ENCODE assay signal across 17 mouse cellular contexts in genomic region chr5:20622837-20623573, GRCm38 (mm10).
DNase-seq lines count a peak whose midpoint lies in the region; ATAC-seq and TF ChIP-seq lines count a peak whose summit lies in the region.
"Had no signal": no experiment of that assay in that cellular context is flagged by ENCODE, and none has a peak within 500 bp of the region (broad histone marks: within the 10 kb centered on the region; RNA-seq: fewer than 3 reads in every experiment).

No protein-coding gene starts in this region.

- WGBS in hindbrain, embryonic 13.5 days = 54% methylated on average over 10 of the region's 10 CpGs
- 60% methylated on average over 10 of the region's 10 CpGs for WGBS in hindbrain, embryonic 11.5 days
- 38% methylated on average over 10 of the region's 10 CpGs for WGBS in forebrain, embryonic 14.5 days
- 44% methylated on average over 10 of the region's 10 CpGs for WGBS in hindbrain, postnatal 0 days
- WGBS in midbrain, postnatal 0 days = 35% methylated on average over 10 of the region's 10 CpGs
- 67% methylated on average over 10 of the region's 10 CpGs for WGBS in lung, postnatal 0 days

- no peaks in the 10 kb centered on the region for H3K27me3 ChIP-seq in hindbrain, embryonic 13.5 days
- H3K27me3 ChIP-seq in hindbrain, embryonic 11.5 days (ENCODE audit: control insufficient read depth, insufficient read depth, low read length) = no peaks in the 10 kb centered on the region
- no peaks in the 10 kb centered on the region for H3K27me3 ChIP-seq in forebrain, embryonic 14.5 days (replicated peaks; ENCODE audit: control insufficient read depth, insufficient read depth, low read length)
- no peaks in the 10 kb centered on the region for H3K27me3 ChIP-seq in hindbrain, postnatal 0 days (ENCODE audit: insufficient read depth, low read length)
- no peaks in the 10 kb centered on the region for H3K27me3 ChIP-seq in midbrain, postnatal 0 days (ENCODE audit: insufficient read depth, low read length)
- no peaks in the 10 kb centered on the region for H3K27me3 ChIP-seq in lung, postnatal 0 days (replicated peaks; ENCODE audit: insufficient read depth, low read length)
- H3K27me3 ChIP-seq: heart, embryonic 12.5 days; limb, embryonic 12.5 days; liver, embryonic 13.5 days; lung, embryonic 15.5 days had no signal

- no peak overlapping the region for H3K9ac ChIP-seq in hindbrain, embryonic 13.5 days
- no peak overlapping the region for H3K9ac ChIP-seq in hindbrain, embryonic 11.5 days (ENCODE audit: low read depth, low read length)
- no peak overlapping the region for H3K9ac ChIP-seq in forebrain, embryonic 14.5 days (ENCODE audit: low read length)
- no peak overlapping the region for H3K9ac ChIP-seq in hindbrain, postnatal 0 days (replicated peaks; ENCODE audit: low read length)
- no peak overlapping the region for H3K9ac ChIP-seq in midbrain, postnatal 0 days (replicated peaks; ENCODE audit: low read length, poor library complexity, severe bottlenecking)
- no peak overlapping the region for H3K9ac ChIP-seq in lung, postnatal 0 days (replicated peaks; ENCODE audit: low read depth)
- H3K9ac ChIP-seq: heart, embryonic 12.5 days; limb, embryonic 12.5 days; liver, embryonic 13.5 days; lung, embryonic 15.5 days had no signal

- H3K4me3 ChIP-seq in hindbrain, embryonic 13.5 days = no peak overlapping the region
- no peak overlapping the region for H3K4me3 ChIP-seq in hindbrain, embryonic 11.5 days (ENCODE audit: low read depth, low read length)
- H3K4me3 ChIP-seq in forebrain, embryonic 14.5 days (ENCODE audit: low read depth, low read length) = no peak overlapping the region
- no peak overlapping the region for H3K4me3 ChIP-seq in hindbrain, postnatal 0 days (ENCODE audit: low read length)
- no peak overlapping the region for H3K4me3 ChIP-seq in midbrain, postnatal 0 days (ENCODE audit: low read depth, low read length)
- no peak overlapping the region for H3K4me3 ChIP-seq in lung, postnatal 0 days (ENCODE audit: low read depth, low read length)
- H3K4me3 ChIP-seq: heart, embryonic 12.5 days; limb, embryonic 12.5 days; liver, embryonic 13.5 days; lung, embryonic 15.5 days had no signal

- H3K4me2 ChIP-seq in hindbrain, embryonic 13.5 days = no peak overlapping the region
- H3K4me2 ChIP-seq in hindbrain, embryonic 11.5 days (replicated peaks; ENCODE audit: low read depth, low read length) = no peak overlapping the region
- H3K4me2 ChIP-seq in forebrain, embryonic 14.5 days (ENCODE audit: low read length) = no peak overlapping the region
- no peak overlapping the region for H3K4me2 ChIP-seq in hindbrain, postnatal 0 days (ENCODE audit: low read depth, low read length)
- no peak overlapping the region for H3K4me2 ChIP-seq in midbrain, postnatal 0 days (ENCODE audit: low read depth, low read length, poor library complexity, severe bottlenecking)
- H3K4me2 ChIP-seq in lung, postnatal 0 days (replicated peaks; ENCODE audit: low read depth, low read length) = no peak overlapping the region
- H3K4me2 ChIP-seq: heart, embryonic 12.5 days; limb, embryonic 12.5 days; liver, embryonic 13.5 days; lung, embryonic 15.5 days had no signal

- no peaks in the 10 kb centered on the region for H3K9me3 ChIP-seq in hindbrain, embryonic 13.5 days
- H3K9me3 ChIP-seq in hindbrain, embryonic 11.5 days (ENCODE audit: control insufficient read depth, low read length) = no peaks in the 10 kb centered on the region
- H3K9me3 ChIP-seq in forebrain, embryonic 14.5 days (replicated peaks; ENCODE audit: control insufficient read depth, low read length) = no peaks in the 10 kb centered on the region
- H3K9me3 ChIP-seq in hindbrain, postnatal 0 days (ENCODE audit: low read length) = no peaks in the 10 kb centered on the region
- no peaks in the 10 kb centered on the region for H3K9me3 ChIP-seq in midbrain, postnatal 0 days (ENCODE audit: low read length)
- H3K9me3 ChIP-seq in lung, postnatal 0 days (ENCODE audit: low read length) = no peaks in the 10 kb centered on the region
- H3K9me3 ChIP-seq: heart, embryonic 12.5 days; limb, embryonic 12.5 days; liver, embryonic 13.5 days; lung, embryonic 15.5 days had no signal

- TF ChIP-seq CTCF in hindbrain, postnatal 0 days (IDR thresholded peaks at IDR 0.05; ENCODE audit: low read depth) = no peak
- no peak for TF ChIP-seq CTCF in midbrain, postnatal 0 days (IDR thresholded peaks at IDR 0.05)
- TF ChIP-seq CTCF in lung, postnatal 0 days (IDR thresholded peaks at IDR 0.05) = no peak

- H3K27ac ChIP-seq in hindbrain, embryonic 13.5 days = 0 out of 2 replicates have a peak overlapping the region, but pooled peaks have one; percentile 13
- no peak overlapping the region for H3K27ac ChIP-seq in hindbrain, embryonic 11.5 days (ENCODE audit: low read depth, low read length)
- no peak overlapping the region for H3K27ac ChIP-seq in forebrain, embryonic 14.5 days (ENCODE audit: low read depth, low read length)
- H3K27ac ChIP-seq in hindbrain, postnatal 0 days = no peak overlapping the region
- H3K27ac ChIP-seq in midbrain, postnatal 0 days (ENCODE audit: low read depth, low read length) = no peak overlapping the region
- no peak overlapping the region for H3K27ac ChIP-seq in lung, postnatal 0 days (ENCODE audit: low read length)
- H3K27ac ChIP-seq: limb, embryonic 12.5 days; liver, embryonic 13.5 days; lung, embryonic 15.5 days had no signal

- H3K4me1 ChIP-seq in hindbrain, embryonic 13.5 days (replicated peaks) = peaks cover 8% of the 10 kb centered on the region
- H3K4me1 ChIP-seq in hindbrain, embryonic 11.5 days (replicated peaks; ENCODE audit: control insufficient read depth, insufficient read depth, low read length) = no peaks in the 10 kb centered on the region
- no peaks in the 10 kb centered on the region for H3K4me1 ChIP-seq in forebrain, embryonic 14.5 days (ENCODE audit: control insufficient read depth, insufficient read depth, low read length)
- no peaks in the 10 kb centered on the region for H3K4me1 ChIP-seq in hindbrain, postnatal 0 days (ENCODE audit: insufficient read depth, low read length)
- H3K4me1 ChIP-seq in midbrain, postnatal 0 days (ENCODE audit: insufficient read depth, low read length) = no peaks in the 10 kb centered on the region
- no peaks in the 10 kb centered on the region for H3K4me1 ChIP-seq in lung, postnatal 0 days (ENCODE audit: insufficient read depth, low read depth, low read length)
- H3K4me1 ChIP-seq: heart, embryonic 12.5 days; limb, embryonic 12.5 days; liver, embryonic 13.5 days had no signal

- no peak for DNase-seq in hindbrain, embryonic 11.5 days (ENCODE audit: low spot score)
- DNase-seq in forebrain, embryonic 14.5 days (ENCODE audit: low spot score) = peak; percentile 46
- DNase-seq in hindbrain, postnatal 0 days (ENCODE audit: low spot score) = peak; percentile 12
- peak; percentile 15 for DNase-seq in midbrain, postnatal 0 days (ENCODE audit: low spot score)
- no peak for DNase-seq in cerebellum, postnatal 36 days
- DNase-seq in lung, postnatal 0 days (ENCODE audit: low spot score) = no peak
- DNase-seq: adrenal gland, postnatal 36 days; cerebellum, adult 9-10 months; gastrocnemius, postnatal 36 days; kidney, adult 11 months; kidney, postnatal 10 days; liver, embryonic 13.5 days; right cerebral cortex, adult 18-20 months had no signal

- peak; percentile 54; the same call in 1 of the 2 replicates for ATAC-seq in hindbrain, embryonic 13.5 days (ENCODE audit: low FRiP score)
- no peak for ATAC-seq in hindbrain, embryonic 11.5 days (ENCODE audit: low FRiP score)
- peak; percentile 72 for ATAC-seq in forebrain, embryonic 14.5 days
- ATAC-seq in hindbrain, postnatal 0 days = peak; percentile 59
- ATAC-seq in midbrain, postnatal 0 days (ENCODE audit: low FRiP score) = peak; percentile 47; the same call in 1 of the 2 replicates
- ATAC-seq in lung, postnatal 0 days = no peak

- TF ChIP-seq EP300 in lung, postnatal 0 days (IDR thresholded peaks at IDR 0.05) = no peak

- no peaks in the 10 kb centered on the region for H3K36me3 ChIP-seq in hindbrain, embryonic 13.5 days
- no peaks in the 10 kb centered on the region for H3K36me3 ChIP-seq in hindbrain, embryonic 11.5 days (ENCODE audit: control insufficient read depth, insufficient read depth, low read length)
- H3K36me3 ChIP-seq in forebrain, embryonic 14.5 days (ENCODE audit: control insufficient read depth, insufficient read depth, low read length) = no peaks in the 10 kb centered on the region
- no peaks in the 10 kb centered on the region for H3K36me3 ChIP-seq in hindbrain, postnatal 0 days (ENCODE audit: insufficient read depth, low read length)
- H3K36me3 ChIP-seq in midbrain, postnatal 0 days (ENCODE audit: insufficient read depth, low read length) = no peaks in the 10 kb centered on the region
- H3K36me3 ChIP-seq in lung, postnatal 0 days (ENCODE audit: insufficient read depth, low read length) = no peaks in the 10 kb centered on the region
- H3K36me3 ChIP-seq: heart, embryonic 12.5 days; limb, embryonic 12.5 days; liver, embryonic 13.5 days; lung, embryonic 15.5 days had no signal

Comparison
In these comparisons a context has a peak if more than half of its experiments do, and no peak if none do; other contexts are left out.
1. ATAC-seq: peak in hindbrain, embryonic 13.5 days (single experiment), forebrain, embryonic 14.5 days (single experiment), hindbrain, postnatal 0 days (single experiment) and midbrain, postnatal 0 days (single experiment); none in hindbrain, embryonic 11.5 days (single experiment) and lung, postnatal 0 days (single experiment).
2. DNase-seq: peak in forebrain, embryonic 14.5 days (single experiment), hindbrain, postnatal 0 days (single experiment) and midbrain, postnatal 0 days (single experiment); none in hindbrain, embryonic 11.5 days (single experiment), cerebellum, postnatal 36 days (0 of 2) and lung, postnatal 0 days (single experiment).